20 mouse cellular contexts compared by ENCODE assay signal in genomic region chr3:40952606-40953005, GRCm38 (mm10). TPM values are rescaled to one million over a fixed set of nuclear protein-coding genes. Genes with fewer than 3 reads are reported as not detected.
DNase-seq lines count a peak whose midpoint lies in the region; ATAC-seq and TF ChIP-seq lines count a peak whose summit lies in the region.
"Had no signal": no experiment of that assay in that cellular context is flagged by ENCODE, and none has a peak within 500 bp of the region (broad histone marks: within the 10 kb centered on the region; RNA-seq: fewer than 3 reads in every experiment).

No protein-coding gene starts in this region.

- no peak for DNase-seq in gastrocnemius, adult 2 months
- DNase-seq in gastrocnemius, postnatal 36 days, result no peak
- peak; percentile 70 for DNase-seq in kidney, adult 9 months
- DNase-seq in 416B (ENCODE audit: low read depth), result peak; percentile 71
- peak; percentile 13 for DNase-seq in brain, embryonic 14.5 days (ENCODE audit: low read depth)
- DNase-seq in urinary bladder, postnatal 36 days (ENCODE audit: low spot score in 2 of 2), result no peak
- no peak for DNase-seq in lung, postnatal 36 days
- DNase-seq: adrenal gland, adult 2 months; cerebellum, adult 11 months; gastrocnemius, postnatal 10 days; right cerebral cortex, postnatal 25 days had no signal

- H3K9me3 ChIP-seq in kidney, embryonic 16.5 days (ENCODE audit: low read length), result no peaks in the 10 kb centered on the region
- H3K9me3 ChIP-seq: embryonic facial prominence, embryonic 13.5 days; hindbrain, embryonic 13.5 days; limb, embryonic 15.5 days; neural tube, embryonic 12.5 days had no signal

- H3K4me3 ChIP-seq in gastrocnemius, adult 2 months, result no peak overlapping the region
- H3K4me3 ChIP-seq in kidney, embryonic 16.5 days (ENCODE audit: low read length), result no peak overlapping the region
- H3K4me3 ChIP-seq: embryonic facial prominence, embryonic 13.5 days; hindbrain, embryonic 13.5 days; limb, embryonic 15.5 days; neural tube, embryonic 12.5 days had no signal

- no peaks in the 10 kb centered on the region for H3K4me1 ChIP-seq in kidney, embryonic 16.5 days (ENCODE audit: insufficient read depth, low read length)

- TF ChIP-seq CTCF in gastrocnemius, adult 2 months (IDR thresholded peaks at IDR 0.05), result no peak; the same call in 1 of the 2 replicates
- no peak for TF ChIP-seq CTCF in brain, embryonic 14.5 days (IDR thresholded peaks at IDR 0.05; ENCODE audit: borderline replicate concordance, extremely low read depth, insufficient read depth, insufficient read length)

- H3K36me3 ChIP-seq in kidney, embryonic 16.5 days (ENCODE audit: insufficient read depth, low read length), result no peaks in the 10 kb centered on the region
- H3K36me3 ChIP-seq: embryonic facial prominence, embryonic 13.5 days; hindbrain, embryonic 13.5 days; limb, embryonic 15.5 days; neural tube, embryonic 12.5 days had no signal

- H3K4me2 ChIP-seq in kidney, embryonic 16.5 days (replicated peaks; ENCODE audit: low read depth, low read length), result no peak overlapping the region
- H3K4me2 ChIP-seq: embryonic facial prominence, embryonic 13.5 days; hindbrain, embryonic 13.5 days; limb, embryonic 15.5 days; neural tube, embryonic 12.5 days had no signal

- no peak for TF ChIP-seq POLR2A in brain, embryonic 14.5 days (IDR thresholded peaks at IDR 0.05; ENCODE audit: borderline replicate concordance, extremely low read depth, insufficient read depth, insufficient read length, poor library complexity, severe bottlenecking)

- intact Hi-C loops in gastrocnemius, adult 2 months (cut with DNase I), result no loop called here
- intact Hi-C loops in gastrocnemius, postnatal 36 days (cut with DNase I), result no loop called here

- no peak overlapping the region for H3K9ac ChIP-seq in kidney, embryonic 16.5 days (replicated peaks; ENCODE audit: low read length)
- H3K9ac ChIP-seq: embryonic facial prominence, embryonic 13.5 days; hindbrain, embryonic 13.5 days; limb, embryonic 15.5 days; neural tube, embryonic 12.5 days had no signal

- H3K27me3 ChIP-seq in kidney, embryonic 16.5 days (ENCODE audit: insufficient read depth, low read length), result no peaks in the 10 kb centered on the region

- peak overlapping the region; percentile 35; the same call in 1 of the 2 replicates for H3K27ac ChIP-seq in gastrocnemius, adult 2 months
- no peak overlapping the region for H3K27ac ChIP-seq in kidney, embryonic 16.5 days (ENCODE audit: low read length)
- H3K27ac ChIP-seq: embryonic facial prominence, embryonic 13.5 days; hindbrain, embryonic 13.5 days; limb, embryonic 15.5 days; neural tube, embryonic 12.5 days had no signal

- ATAC-seq in kidney, embryonic 16.5 days (ENCODE audit: low FRiP score, low TSS enrichment), result no peak
- ATAC-seq: lung, postnatal 0 days had no signal

RNA-seq across cellular contexts. Expression of gene Larp1b, which starts 3.0 kb away (rescaled TPM):
- total RNA-seq in gastrocnemius, adult 2 months (2021), result 10 to 100 TPM; 69.4 to 78.9 TPM
- total RNA-seq in gastrocnemius, postnatal 36 days (2021), result 10 to 100 TPM; 66.4 to 69.0 TPM
- 10.5 and 13.4 TPM in 2 replicates for polyA plus RNA-seq in kidney, embryonic 16.5 days (2015; fragmentation: Nextera tagmentation; extraction: Ambion mirVana)
- polyA plus RNA-seq in brain, embryonic 14.5 days (2012; rRNA removed), result 5.9 and 8.4 TPM in 2 replicates

RNA-seq across cellular contexts. Expression of gene 1700034I23Rik, which starts 50.3 kb away (rescaled TPM):
- total RNA-seq in gastrocnemius, adult 2 months (2021), result under 1 TPM in 1 of 2 experiments, not detected in 1; 0.11 TPM
- under 1 TPM in 1 of 2 experiments, not detected in 1; 0.10 TPM for total RNA-seq in gastrocnemius, postnatal 36 days (2021)
- polyA plus RNA-seq in kidney, embryonic 16.5 days (2015; fragmentation: Nextera tagmentation; extraction: Ambion mirVana), result 0.23 and 0.31 TPM in 2 replicates
- 0.05 and 0.09 TPM in 2 replicates for polyA plus RNA-seq in brain, embryonic 14.5 days (2012; rRNA removed)
- total RNA-seq: adrenal gland, adult 2 months; heart, postnatal 10 days; monocyte, adult 5-6 weeks had no signal
- polyA plus RNA-seq: adrenal gland, adult 2 months; large intestine, adult 2 months had no signal

Comparison
In these comparisons a context has a peak if more than half of its experiments do, and no peak if none do; other contexts are left out.
1. DNase-seq: peak in kidney, adult 9 months (single experiment), 416B (single experiment) and brain, embryonic 14.5 days (single experiment); none in gastrocnemius, adult 2 months (single experiment), gastrocnemius, postnatal 36 days (0 of 2), urinary bladder, postnatal 36 days (0 of 2) and lung, postnatal 36 days (single experiment).